Mouse (Mus musculus) small intestine, adult 2 months (tissue): ENCODE results near the gene Olfr1222. TPM values are rescaled to one million over a fixed set of nuclear protein-coding genes. Genes with fewer than 3 reads are reported as not detected.
"Not testable (repeated sequence)": the region's sequence is repeated elsewhere in the genome, so short reads cannot be mapped to it uniquely, and the experiment has no call there.

Experiments
- H3K27ac ChIP-seq: fragments of 200-500 bp; 2 replicates; pipeline ENCODE4 v1.5.1; 2012; ENCODE audit warnings: low read depth, low read length, control low read depth, inconsistent platforms; ENCODE audit not compliant: insufficient read depth
- H3K27me3 ChIP-seq: fragments of 200-500 bp; 2 replicates; pipeline ENCODE4 v1.6.1; 2012; ENCODE audit warnings: mild to moderate bottlenecking, moderate library complexity, low read length, inconsistent platforms; ENCODE audit not compliant: control insufficient read depth, insufficient read depth
- H3K36me3 ChIP-seq: fragments of 200-500 bp; 2 replicates; pipeline ENCODE4 v1.6.1; 2012; ENCODE audit warnings: mild to moderate bottlenecking, low read length, control low read depth, inconsistent platforms; ENCODE audit not compliant: control insufficient read depth, insufficient read depth
- H3K4me1 ChIP-seq: fragments of 200-500 bp; 2 replicates; pipeline ENCODE4 v1.6.1; 2012; ENCODE audit warnings: low read length, inconsistent platforms, mixed read lengths; ENCODE audit not compliant: control insufficient read depth, insufficient read depth, insufficient read length
- H3K4me3 ChIP-seq: fragments of 200-500 bp; 2 replicates; pipeline ENCODE4 v1.5.1; 2012; ENCODE audit warnings: low read depth, mild to moderate bottlenecking, control low read depth, inconsistent platforms, low read length, moderate library complexity
- CTCF ChIP-seq: fragments of 200-500 bp; IDR thresholded peaks from 2 replicates; pipeline ENCODE4 v1.5.1; 2012; ENCODE audit warnings: low read depth, mild to moderate bottlenecking, control low read depth, inconsistent platforms, low read length, moderate library complexity, mixed read lengths; ENCODE audit not compliant: insufficient replicate concordance, insufficient read length; ENCODE audit errors: extremely low read depth
- POLR2A ChIP-seq: fragments of 200-500 bp; IDR thresholded peaks from 2 replicates; pipeline ENCODE4 v1.6.1; 2012; ENCODE audit warnings: low read depth, mild to moderate bottlenecking, control low read depth, inconsistent platforms, low read length, moderate library complexity
- WGBS: fragments of 180-500 bp; shearing (Covaris S2); methylation state at CpG from one replicate; pipeline ENCODE4 v1.1.7; 2018; 5-methylcytosine and 5-hydroxymethylcytosine counted together
- polyA plus RNA-seq: library from polyadenylated mRNA; depleted of rRNA; stranded (reverse); fragments of >200 nt; gene quantifications from 2 replicates; pipeline ENCODE4 v1.2.3, GENCODE M21; 2012; rRNA removed

Olfr1222 gene
- polyA plus RNA-seq: not detected in 2 replicates

DNA sequence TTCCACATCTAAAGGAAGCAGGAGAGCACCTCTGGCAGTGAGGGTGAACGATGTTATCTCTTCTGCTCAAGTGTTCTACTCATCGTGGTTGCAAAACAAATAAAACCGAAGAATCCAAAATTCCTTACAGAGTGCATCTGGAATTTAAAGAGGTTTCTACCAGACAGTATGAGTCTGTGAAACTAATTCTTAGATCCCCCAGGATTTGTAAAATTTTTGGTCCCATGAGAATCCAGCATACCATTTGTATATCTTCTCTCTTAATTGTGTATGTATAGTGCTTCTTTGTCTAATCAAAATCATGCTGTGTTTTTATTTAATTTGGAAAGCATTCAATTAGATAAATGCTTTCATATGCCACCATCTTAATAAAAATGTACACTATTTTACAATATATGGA, at the start of gene Olfr1222:
TSS of gene Olfr1222 (minus strand) at position 101 of the 400 bp plus-strand sequence.
- 66% methylated on average over 3 of the region's 3 CpGs for WGBS
- Histone ChIP-seq H3K4me1 (no peaks in the 10 kb centered on the region), H3K36me3 (no peaks in the 10 kb centered on the region), H3K27ac (no peak within 1 kb of the TSS), H3K27me3 (no peaks in the 10 kb centered on the region), H3K4me3 (no peak within 1 kb of the TSS)
- TF ChIP-seq CTCF (no peak), POLR2A (no peak)

DNA sequence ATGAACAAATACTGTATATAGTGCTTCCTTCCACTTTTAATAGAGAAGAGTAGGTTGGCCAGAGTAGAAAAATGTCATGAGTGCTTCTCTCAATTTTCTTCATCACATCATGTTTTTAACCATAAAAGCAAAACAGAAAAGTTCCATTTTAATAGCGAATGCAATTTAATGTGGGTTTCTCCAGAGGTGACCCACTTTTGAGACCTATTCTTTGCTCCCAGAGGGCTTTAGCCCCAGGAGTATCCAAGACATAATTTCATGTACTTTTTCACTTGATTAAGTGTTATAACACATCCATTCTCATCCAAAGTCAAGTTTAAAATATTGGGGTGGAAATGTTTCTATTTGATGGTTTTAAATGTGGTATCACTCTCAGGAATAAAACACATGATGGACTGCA, 41.7 kb upstream of the Olfr1222 start, which contains the start of gene Olfr1225:
TSS of gene Olfr1225 (minus strand) at position 101 of the 400 bp plus-strand sequence.
- 85% methylated on average over 1 of the region's 1 CpGs for WGBS
- H3K27me3 ChIP-seq: no peaks in the 10 kb centered on the region
- no peaks in the 10 kb centered on the region for H3K36me3 ChIP-seq
- no peak for TF ChIP-seq POLR2A
- no peak for TF ChIP-seq CTCF
- H3K4me1 ChIP-seq: no peaks in the 10 kb centered on the region
- no peak within 1 kb of the TSS for H3K27ac ChIP-seq
- no peak within 1 kb of the TSS for H3K4me3 ChIP-seq

DNA sequence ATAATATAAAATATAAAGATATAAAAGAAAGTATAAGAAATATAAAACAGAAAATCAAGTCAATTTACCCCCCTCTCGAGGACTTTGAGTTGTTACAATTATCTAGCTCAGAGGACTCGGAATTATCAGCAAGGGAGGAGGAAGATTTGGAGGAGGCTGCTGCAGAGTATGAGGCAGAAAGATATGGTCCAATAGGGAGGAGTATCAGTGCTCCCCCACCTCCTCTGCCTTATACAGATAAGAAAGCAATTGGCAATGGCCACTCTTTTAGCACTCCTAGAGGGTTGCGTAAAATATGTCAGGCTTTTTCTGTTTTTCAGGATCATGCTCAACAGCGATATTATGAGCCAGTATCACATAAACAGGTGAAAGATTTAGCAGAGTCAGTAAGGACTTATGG, 31.9 kb upstream of the Olfr1222 start:
- H3K4me1 ChIP-seq, H3K4me3 ChIP-seq, H3K36me3 ChIP-seq, H3K27ac ChIP-seq, H3K27me3 ChIP-seq: not testable (repeated sequence)
- WGBS: 85% methylated on average over 4 of the region's 4 CpGs

DNA sequence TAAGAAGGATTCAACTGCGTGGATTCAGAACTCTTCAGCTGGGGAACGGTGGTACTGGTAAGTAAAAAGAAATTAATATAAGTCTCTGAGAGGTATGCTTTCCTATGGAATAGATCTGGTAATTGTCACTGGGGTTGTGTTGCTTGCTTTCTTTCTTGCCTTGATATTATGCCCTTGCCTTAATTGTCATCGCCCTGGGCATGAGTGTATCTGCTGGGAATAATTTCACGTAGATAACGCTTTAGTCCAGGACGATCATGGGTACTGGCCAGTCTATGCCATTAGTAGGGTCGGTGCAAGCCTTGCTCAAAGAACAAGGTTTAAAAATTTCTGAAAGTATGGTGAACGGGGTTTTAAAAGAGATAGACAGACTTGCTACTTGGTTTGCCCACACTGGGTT, 31.1 kb upstream of the Olfr1222 start, which contains the start of gene Olfr1224-ps1:
TSS of gene Olfr1224-ps1 (minus strand) at position 101 of the 400 bp plus-strand sequence.
- H3K27me3 ChIP-seq, H3K4me3 ChIP-seq, H3K27ac ChIP-seq, H3K36me3 ChIP-seq, H3K4me1 ChIP-seq: not testable (repeated sequence)
- WGBS: 91% methylated on average over 8 of the region's 8 CpGs

DNA sequence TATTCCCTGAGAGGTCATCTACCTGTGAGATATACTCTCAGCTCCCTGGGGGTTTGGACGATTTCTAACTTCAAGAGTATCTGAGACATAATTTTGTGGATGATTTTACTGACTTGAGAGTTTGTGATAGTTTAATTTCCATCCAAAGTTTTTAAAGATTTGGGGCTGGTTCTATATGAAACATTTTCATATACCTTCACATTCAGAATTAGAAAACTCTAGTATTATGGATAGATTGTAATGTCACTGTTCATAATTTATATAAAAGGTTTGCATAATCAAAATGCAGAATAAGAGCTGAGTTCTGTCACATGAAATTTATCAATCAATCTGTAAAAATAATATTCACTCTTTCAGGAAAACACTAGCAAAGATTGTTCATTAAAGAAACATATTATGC, 18.6 kb upstream of the Olfr1222 start, which contains the start of gene Olfr1223:
TSS of gene Olfr1223 (minus strand) at position 101 of the 400 bp plus-strand sequence.
- Histone ChIP-seq H3K4me1 (no peaks in the 10 kb centered on the region), H3K27ac (no peak within 1 kb of the TSS), H3K4me3 (no peak within 1 kb of the TSS), H3K36me3 (no peaks in the 10 kb centered on the region), H3K27me3 (no peaks in the 10 kb centered on the region)
- no peak for TF ChIP-seq CTCF
- TF ChIP-seq POLR2A: no peak
- 60% methylated on average over 1 of the region's 1 CpGs for WGBS

DNA sequence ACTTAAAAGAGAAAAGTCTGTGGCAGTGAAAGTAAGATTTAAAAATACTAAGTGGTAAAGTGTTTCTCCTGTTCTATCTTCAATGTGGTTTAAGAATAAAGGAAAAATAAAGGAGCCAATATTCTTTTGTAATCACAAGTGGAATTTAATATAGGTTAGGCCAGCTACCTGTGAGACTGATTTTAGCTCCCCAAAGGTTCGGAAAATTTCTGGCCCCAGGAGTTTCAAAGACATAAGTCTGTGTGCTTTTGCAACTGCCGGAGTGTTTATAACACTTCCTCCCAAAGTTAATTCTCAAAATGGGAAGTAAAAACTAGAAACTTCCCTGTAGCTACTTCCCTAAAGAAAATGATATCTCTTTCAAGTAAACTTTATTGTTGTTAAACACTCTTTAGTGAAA, 15.7 kb downstream of the Olfr1222 start, which contains the start of gene Olfr1221:
TSS of gene Olfr1221 (minus strand) at position 101 of the 400 bp plus-strand sequence.
- no peak within 1 kb of the TSS for H3K4me3 ChIP-seq
- H3K27ac ChIP-seq: no peak within 1 kb of the TSS
- no peaks in the 10 kb centered on the region for H3K36me3 ChIP-seq
- no peaks in the 10 kb centered on the region for H3K27me3 ChIP-seq
- 62% methylated on average over 2 of the region's 2 CpGs for WGBS
- no peak for TF ChIP-seq CTCF
- no peak for TF ChIP-seq POLR2A
- no peaks in the 10 kb centered on the region for H3K4me1 ChIP-seq

DNA sequence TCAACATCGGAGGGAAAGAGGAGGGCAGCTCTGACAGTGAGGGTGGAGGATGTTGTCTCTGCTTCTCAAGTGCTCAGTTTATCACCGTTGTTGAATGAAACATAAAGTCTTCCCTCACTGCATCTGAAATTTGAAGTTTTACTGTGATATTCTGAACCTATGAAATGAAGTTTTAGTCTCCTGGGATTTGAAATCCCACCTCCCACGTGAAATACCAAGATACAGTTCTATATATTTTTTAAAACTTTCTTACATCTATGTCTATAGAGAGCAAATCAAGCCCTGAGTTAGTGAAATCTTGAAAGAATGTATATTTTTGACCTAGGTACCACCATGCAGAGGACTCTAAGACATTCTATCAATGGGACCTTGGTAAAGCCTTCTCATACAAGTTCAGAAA, 26.1 kb downstream of the Olfr1222 start, which contains the start of gene Olfr1220:
TSS of gene Olfr1220 (minus strand) at position 101 of the 400 bp plus-strand sequence.
- 59% methylated on average over 3 of the region's 3 CpGs for WGBS
- H3K4me1 ChIP-seq: no peaks in the 10 kb centered on the region
- TF ChIP-seq CTCF (no peak), POLR2A (no peak)
- no peak within 1 kb of the TSS for H3K27ac ChIP-seq
- H3K27me3 ChIP-seq: no peaks in the 10 kb centered on the region
- H3K4me3 ChIP-seq: no peak within 1 kb of the TSS
- H3K36me3 ChIP-seq: no peaks in the 10 kb centered on the region

DNA sequence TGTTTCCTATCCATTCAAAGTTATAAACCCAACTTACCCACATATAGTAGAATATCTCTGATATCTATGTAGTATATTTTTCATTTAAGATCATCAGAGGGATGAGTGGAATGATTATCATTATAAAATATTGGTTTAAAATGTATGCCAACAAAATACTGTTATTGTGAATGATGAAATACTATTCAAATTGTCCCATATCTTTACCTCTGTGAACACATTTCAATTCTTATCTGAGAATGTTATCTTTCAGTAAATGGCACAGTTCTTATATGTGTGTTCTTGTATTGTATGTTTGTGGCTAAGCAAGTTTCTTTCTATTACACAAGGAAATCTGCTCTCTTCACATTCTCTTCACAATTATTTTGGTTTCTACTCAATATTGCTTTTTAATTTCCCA, 27.2 kb downstream of the Olfr1222 start:
- no peaks in the 10 kb centered on the region for H3K4me1 ChIP-seq

More for the DNA sequence above, 27.2 kb downstream of the Olfr1222 start:
- Histone ChIP-seq H3K27me3 (no peaks in the 10 kb centered on the region), H3K4me3 (no peak overlapping the region), H3K36me3 (no peaks in the 10 kb centered on the region), H3K27ac (no peak overlapping the region)
- TF ChIP-seq POLR2A: no peak
- TF ChIP-seq CTCF: no peak
